Mouse (Mus musculus) heart, adult 2 months (tissue): ENCODE data around the gene Cela1.

Source experiments
- CTCF ChIP-seq: fragments of 200-600 bp; IDR thresholded peaks from 2 replicates; pipeline ENCODE4 v1.8.1; 2022; ENCODE audit warnings: antibody characterized with exemption, mild to moderate bottlenecking, moderate library complexity
- EP300 ChIP-seq: fragments of 200-500 bp; IDR thresholded peaks from 2 replicates; pipeline ENCODE4 v1.6.1; 2011; ENCODE audit warnings: low read depth, low read length, control low read depth; ENCODE audit not compliant: insufficient read depth
- POLR2A ChIP-seq: fragments of 200-500 bp; IDR thresholded peaks from 2 replicates; pipeline ENCODE4 v1.6.1; 2011; ENCODE audit warnings: mild to moderate bottlenecking, low read depth, low read length, control low read depth; ENCODE audit not compliant: insufficient read depth

DNA sequence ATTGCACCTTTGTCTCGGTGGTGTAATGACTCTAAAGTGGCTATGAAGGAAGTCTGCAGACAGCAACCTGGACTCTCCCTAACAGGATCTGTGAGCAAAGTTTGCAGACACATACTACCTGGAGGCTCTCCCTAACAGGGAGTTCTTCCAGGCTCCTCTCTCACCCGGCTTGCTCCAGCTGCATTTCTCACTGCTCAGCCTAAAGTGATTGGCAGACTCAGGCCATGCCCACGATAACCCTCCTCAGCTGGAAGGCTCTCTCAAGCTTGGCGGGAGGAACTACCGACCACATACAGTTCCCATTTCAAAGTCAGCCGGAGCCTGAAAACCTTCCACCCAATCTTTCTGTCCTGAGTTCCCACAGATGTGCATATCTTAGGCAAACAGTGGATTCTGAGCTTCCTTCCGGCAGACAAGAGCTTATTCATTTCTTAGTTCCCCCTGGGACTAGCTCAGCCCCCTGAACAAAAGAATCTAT lies 21.5 kb downstream of the Cela1 start:
- no peak for TF ChIP-seq POLR2A
- TF ChIP-seq CTCF = no peak
- no peak for TF ChIP-seq EP300
